Comparison of ENCODE assay signal across 7 mouse cellular contexts in genomic region chr5:29735557-29736061, GRCm38 (mm10). TPM values are rescaled to one million over a fixed set of nuclear protein-coding genes. Genes with fewer than 3 reads are reported as not detected.
DNase-seq lines count a peak whose midpoint lies in the region; ATAC-seq and TF ChIP-seq lines count a peak whose summit lies in the region.

TSS of gene Dnajb6 (plus strand) at chr5:29735688.
TSS of gene Gm5129 (minus strand) at chr5:29735936.

- peak within 1 kb of the TSS; percentile 97 for H3K9ac ChIP-seq in embryonic facial prominence, embryonic 12.5 days
- peak within 1 kb of the TSS; percentile 96 for H3K9ac ChIP-seq in limb, embryonic 12.5 days (replicated peaks)
- H3K9ac ChIP-seq in midbrain, embryonic 15.5 days = peak within 1 kb of the TSS; percentile 73

- peak within 1 kb of the TSS; percentile 95 for H3K27ac ChIP-seq in embryonic facial prominence, embryonic 12.5 days
- peak within 1 kb of the TSS; percentile 100 for H3K27ac ChIP-seq in kidney, adult 2 months (ENCODE audit: insufficient read depth, low read depth, low read length)
- peak within 1 kb of the TSS; percentile 95 for H3K27ac ChIP-seq in limb, embryonic 12.5 days
- peak within 1 kb of the TSS; percentile 97 for H3K27ac ChIP-seq in midbrain, embryonic 15.5 days
- H3K27ac ChIP-seq in spleen, adult 2 months (ENCODE audit: insufficient read depth, low read length) = peak within 1 kb of the TSS; percentile 99

- H3K4me1 ChIP-seq in embryonic facial prominence, embryonic 12.5 days = peaks cover 21% of the 10 kb centered on the region
- H3K4me1 ChIP-seq in kidney, adult 2 months (ENCODE audit: control insufficient read depth, insufficient read depth, low read length) = peaks cover 19% of the 10 kb centered on the region; the same call in 1 of the 2 replicates
- peaks cover 23% of the 10 kb centered on the region for H3K4me1 ChIP-seq in limb, embryonic 12.5 days (replicated peaks)
- H3K4me1 ChIP-seq in midbrain, embryonic 15.5 days = peaks cover 33% of the 10 kb centered on the region
- peaks cover 13% of the 10 kb centered on the region; the same call in 1 of the 2 replicates for H3K4me1 ChIP-seq in spleen, adult 2 months (ENCODE audit: control insufficient read depth, insufficient read depth, insufficient read length)

- TF ChIP-seq CTCF in kidney, adult 2 months (conservative IDR thresholded peaks at IDR 0.05; ENCODE audit: insufficient read depth, insufficient read length, low read depth, low read length) = no peak
- TF ChIP-seq CTCF in spleen, adult 2 months (IDR thresholded peaks at IDR 0.05; ENCODE audit: extremely low read depth, insufficient read depth, insufficient read length, insufficient replicate concordance) = no peak

- peak; percentile 97 for DNase-seq in adrenal gland, postnatal 25 days
- DNase-seq in heart, adult 18-20 months = peak; percentile 97 to 99
- peak; percentile 97 for DNase-seq in kidney, adult 2 months
- peak; percentile 88 to 97 for DNase-seq in spleen, adult 2 months (ENCODE audit: low read depth in 1 of 2, low spot score in 2 of 2)

- H3K4me2 ChIP-seq in embryonic facial prominence, embryonic 12.5 days (replicated peaks) = peak within 1 kb of the TSS; percentile 80
- peak within 1 kb of the TSS; percentile 80 for H3K4me2 ChIP-seq in limb, embryonic 12.5 days
- H3K4me2 ChIP-seq in midbrain, embryonic 15.5 days = peak within 1 kb of the TSS; percentile 76

- no peaks in the 10 kb centered on the region for H3K27me3 ChIP-seq in embryonic facial prominence, embryonic 12.5 days
- no peaks in the 10 kb centered on the region for H3K27me3 ChIP-seq in kidney, adult 2 months (replicated peaks; ENCODE audit: control insufficient read depth, insufficient read depth, low read length)
- H3K27me3 ChIP-seq in limb, embryonic 12.5 days = no peaks in the 10 kb centered on the region
- H3K27me3 ChIP-seq in midbrain, embryonic 15.5 days (replicated peaks) = no peaks in the 10 kb centered on the region
- H3K27me3 ChIP-seq in spleen, adult 2 months (ENCODE audit: control insufficient read depth, insufficient read depth, low read length) = no peaks in the 10 kb centered on the region

- peak; percentile 93 for ATAC-seq in embryonic facial prominence, embryonic 12.5 days (ENCODE audit: insufficient number of reproducible peaks, insufficient read depth, low FRiP score, low TSS enrichment)
- ATAC-seq in limb, embryonic 12.5 days (ENCODE audit: insufficient number of reproducible peaks, insufficient read depth, low FRiP score, low TSS enrichment, low read depth) = peak; percentile 87; the same call in 1 of the 2 replicates
- peak; percentile 99 for ATAC-seq in midbrain, embryonic 15.5 days (replicated peaks)

- H3K36me3 ChIP-seq in embryonic facial prominence, embryonic 12.5 days = no peaks in the 10 kb centered on the region
- H3K36me3 ChIP-seq in kidney, adult 2 months (ENCODE audit: control insufficient read depth, insufficient read depth, low read length) = no peaks in the 10 kb centered on the region
- no peaks in the 10 kb centered on the region for H3K36me3 ChIP-seq in limb, embryonic 12.5 days
- H3K36me3 ChIP-seq in midbrain, embryonic 15.5 days (replicated peaks) = no peaks in the 10 kb centered on the region
- no peaks in the 10 kb centered on the region for H3K36me3 ChIP-seq in spleen, adult 2 months (ENCODE audit: control insufficient read depth, insufficient read depth, low read length)

- H3K4me3 ChIP-seq in embryonic facial prominence, embryonic 12.5 days = peak within 1 kb of the TSS; percentile 100
- H3K4me3 ChIP-seq in kidney, adult 2 months (ENCODE audit: insufficient read depth, low read depth, low read length) = peak within 1 kb of the TSS; percentile 93
- peak within 1 kb of the TSS; percentile 97 for H3K4me3 ChIP-seq in limb, embryonic 12.5 days (replicated peaks)
- peak within 1 kb of the TSS; percentile 77 for H3K4me3 ChIP-seq in midbrain, embryonic 15.5 days
- H3K4me3 ChIP-seq in spleen, adult 2 months (ENCODE audit: extremely low read depth, insufficient read depth, insufficient read length) = peak within 1 kb of the TSS; percentile 99

- peak; percentile 32 for TF ChIP-seq POLR2A in kidney, adult 2 months (IDR thresholded peaks at IDR 0.05; ENCODE audit: low read depth, low read length)
- TF ChIP-seq POLR2A in spleen, adult 2 months (IDR thresholded peaks at IDR 0.05; ENCODE audit: low read depth, low read length) = peak; percentile 96

- WGBS in embryonic facial prominence, embryonic 12.5 days = under 1% methylated on average over 46 of the region's 46 CpGs
- WGBS in kidney, adult 2 months = under 1% methylated on average over 46 of the region's 46 CpGs
- under 1% methylated on average over 46 of the region's 46 CpGs for whole genome bisulfite sequencing in limb, embryonic 12.5 days
- under 1% methylated on average over 46 of the region's 46 CpGs for WGBS in midbrain, embryonic 15.5 days
- WGBS in spleen, adult 2 months = under 1% methylated on average over 46 of the region's 46 CpGs

- no peaks in the 10 kb centered on the region for H3K9me3 ChIP-seq in embryonic facial prominence, embryonic 12.5 days
- no peaks in the 10 kb centered on the region for H3K9me3 ChIP-seq in limb, embryonic 12.5 days
- no peaks in the 10 kb centered on the region for H3K9me3 ChIP-seq in midbrain, embryonic 15.5 days

RNA-seq across cellular contexts. Expression of gene Dnajb6, which starts in this region (rescaled TPM):
- 143 and 153 TPM in 2 replicates for total RNA-seq in adrenal gland, postnatal 25 days (2021)
- 163 and 170 TPM in 2 replicates for polyA plus RNA-seq in embryonic facial prominence, embryonic 12.5 days (2016; fragmentation: Nextera tagmentation; extraction: Ambion mirVana)
- total RNA-seq in heart, adult 18-20 months (2021) = 10 to 100 TPM; 72.3 to 75.7 TPM
- polyA plus RNA-seq in kidney, adult 2 months (2012; rRNA removed) = 49.8 and 58.7 TPM in 2 replicates
- 173 and 176 TPM in 2 replicates for polyA plus RNA-seq in limb, embryonic 12.5 days (2016; fragmentation: Nextera tagmentation; extraction: Ambion mirVana)
- polyA plus RNA-seq in midbrain, embryonic 15.5 days (2015; fragmentation: Nextera tagmentation; extraction: Ambion mirVana) = 280 and 308 TPM in 2 replicates
- polyA plus RNA-seq in spleen, adult 2 months (2012; rRNA removed) = 30.6 and 32.8 TPM in 2 replicates

RNA-seq across cellular contexts. Expression of gene Gm5129, which starts in this region (rescaled TPM):
- total RNA-seq in adrenal gland, postnatal 25 days (2021) = not detected in 2 replicates
- not detected in 2 replicates for polyA plus RNA-seq in embryonic facial prominence, embryonic 12.5 days (2016; fragmentation: Nextera tagmentation; extraction: Ambion mirVana)
- total RNA-seq in heart, adult 18-20 months (2021) = 1 to 10 TPM in 1 of 2 experiments, not detected in 1; 1.3 TPM
- polyA plus RNA-seq in kidney, adult 2 months (2012; rRNA removed) = not detected in 2 replicates
- polyA plus RNA-seq in limb, embryonic 12.5 days (2016; fragmentation: Nextera tagmentation; extraction: Ambion mirVana) = not detected in 2 replicates
- polyA plus RNA-seq in midbrain, embryonic 15.5 days (2015; fragmentation: Nextera tagmentation; extraction: Ambion mirVana) = not detected in 2 replicates
- polyA plus RNA-seq in spleen, adult 2 months (2012; rRNA removed) = not detected in 2 replicates

Comparison
In these comparisons a context has a peak if more than half of its experiments do, and no peak if none do; other contexts are left out.
1. Peak in every context shown above with its lines: DNase-seq, ATAC-seq, H3K4me3 ChIP-seq and H3K27ac ChIP-seq.